Comparison of ENCODE assay signal across 8 mouse cellular contexts in genomic region chr2:79254588-79255191, GRCm38 (mm10). TPM values are rescaled to one million over a fixed set of nuclear protein-coding genes. Genes with fewer than 3 reads are reported as not detected.
A peak's percentile ranks its signal among the peaks of the same experiment; 100 is the strongest.
DNase-seq lines count a peak whose midpoint lies in the region; ATAC-seq and TF ChIP-seq lines count a peak whose summit lies in the region.

No protein-coding gene starts in this region.

- peaks cover 15% of the 10 kb centered on the region for H3K4me1 ChIP-seq in embryonic facial prominence, embryonic 14.5 days (ENCODE audit: control insufficient read depth, insufficient read depth, low read length)
- H3K4me1 ChIP-seq in hindbrain, postnatal 0 days (ENCODE audit: insufficient read depth, low read length): peaks cover 10% of the 10 kb centered on the region; the same call in 1 of the 2 replicates

- H3K79me2 ChIP-seq in macrophage (ENCODE audit: inconsistent target): peaks cover 34% of the 10 kb centered on the region

- no peaks in the 10 kb centered on the region for H3K9me3 ChIP-seq in embryonic facial prominence, embryonic 14.5 days (ENCODE audit: control insufficient read depth, low read length)
- no peaks in the 10 kb centered on the region for H3K9me3 ChIP-seq in hindbrain, postnatal 0 days (ENCODE audit: low read length)

- 58% methylated on average over 3 of the region's 3 CpGs for WGBS in embryonic facial prominence, embryonic 14.5 days
- WGBS in hindbrain, postnatal 0 days: 64% methylated on average over 3 of the region's 3 CpGs
- WGBS in macrophage (ENCODE audit: missing documents): 4% methylated on average over 3 of the region's 3 CpGs

- H3K36me3 ChIP-seq in embryonic facial prominence, embryonic 14.5 days (ENCODE audit: control insufficient read depth, insufficient read depth, low read length): no peaks in the 10 kb centered on the region
- H3K36me3 ChIP-seq in hindbrain, postnatal 0 days (ENCODE audit: insufficient read depth, low read length): no peaks in the 10 kb centered on the region
- no peaks in the 10 kb centered on the region for H3K36me3 ChIP-seq in macrophage (ENCODE audit: inconsistent target)

- TF ChIP-seq CTCF in hindbrain, postnatal 0 days (IDR thresholded peaks at IDR 0.05; ENCODE audit: low read depth): no peak
- no peak for TF ChIP-seq CTCF in left cerebral cortex, adult 2 months (IDR thresholded peaks at IDR 0.05)

- no peak for DNase-seq in frontal cortex, postnatal 14 days (ENCODE audit: low spot score in 2 of 2)
- no peak for DNase-seq in embryonic facial prominence, embryonic 14.5 days (ENCODE audit: low spot score)
- no peak for DNase-seq in hindbrain, postnatal 0 days (ENCODE audit: low spot score)
- DNase-seq in spleen, postnatal 36 days (ENCODE audit: low spot score in 2 of 2): peak; percentile 88 to 92
- DNase-seq in cerebellum, postnatal 36 days: no peak
- no peak for DNase-seq in left cerebral cortex, adult 2 months (ENCODE audit: extremely low spot score in 1 of 2, low spot score in 2 of 2)

- peak overlapping the region; percentile 39; the same call in 1 of the 2 replicates for H3K27ac ChIP-seq in embryonic facial prominence, embryonic 14.5 days (replicated peaks; ENCODE audit: low read depth, low read length)
- no peak overlapping the region for H3K27ac ChIP-seq in hindbrain, postnatal 0 days
- peak overlapping the region; percentile 98 for H3K27ac ChIP-seq in macrophage
- no peak overlapping the region for H3K27ac ChIP-seq in left cerebral cortex, adult 2 months

- ATAC-seq in frontal cortex, adult (ENCODE audit: low TSS enrichment): 0 out of 2 replicates have a peak, but pooled peaks have one; percentile 2
- ATAC-seq in embryonic facial prominence, embryonic 14.5 days (ENCODE audit: low read depth): 0 out of 2 replicates have a peak, but pooled peaks have one; percentile 2
- peak; percentile 50 for ATAC-seq in hindbrain, postnatal 0 days

- H3K27me3 ChIP-seq in embryonic facial prominence, embryonic 14.5 days (replicated peaks; ENCODE audit: control insufficient read depth, insufficient read depth, low read length): no peaks in the 10 kb centered on the region
- no peaks in the 10 kb centered on the region for H3K27me3 ChIP-seq in hindbrain, postnatal 0 days (ENCODE audit: insufficient read depth, low read length)

- peak overlapping the region; percentile 95 for H3K4me2 ChIP-seq in embryonic facial prominence, embryonic 14.5 days (ENCODE audit: low read depth, low read length)
- peak overlapping the region; percentile 91 for H3K4me2 ChIP-seq in hindbrain, postnatal 0 days (ENCODE audit: low read depth, low read length)

- peak overlapping the region; percentile 66; the same call in 1 of the 2 replicates for H3K9ac ChIP-seq in embryonic facial prominence, embryonic 14.5 days (ENCODE audit: low read depth, low read length)
- H3K9ac ChIP-seq in hindbrain, postnatal 0 days (replicated peaks; ENCODE audit: low read length): no peak overlapping the region

- intact Hi-C loops in left cerebral cortex, adult 2 months (cut with DNase I): loop anchor here (2.0 to 5.0 kb wide), 3 partner anchors 243 to 382 kb away; no protein-coding TSS in a partner anchor

- H3K4me3 ChIP-seq in embryonic facial prominence, embryonic 14.5 days (ENCODE audit: low read depth, low read length): peak overlapping the region; percentile 53
- H3K4me3 ChIP-seq in hindbrain, postnatal 0 days (ENCODE audit: low read length): peak overlapping the region; percentile 51
- H3K4me3 ChIP-seq in macrophage (ENCODE audit: inconsistent target): no peak overlapping the region
- H3K4me3 ChIP-seq in left cerebral cortex, adult 2 months: no peak overlapping the region; the same call in 1 of the 2 replicates

RNA-seq across cellular contexts. Expression of gene Itga4, which starts 0.5 kb away (rescaled TPM):
- polyA plus RNA-seq in embryonic facial prominence, embryonic 14.5 days (2014; fragmentation: Nextera tagmentation; extraction: Ambion mirVana): 14.1 TPM in 2 replicates
- total RNA-seq in hindbrain, postnatal 0 days (2014; rRNA removed): 4.5 and 5.0 TPM in 2 replicates
- polyA plus RNA-seq in hindbrain, postnatal 0 days (2015; fragmentation: Nextera tagmentation; extraction: Ambion mirVana): 1.9 and 2.0 TPM in 2 replicates
- 1,000 to 10,000 TPM in 4 of 26 experiments, 100 to 1,000 TPM in 22; 348 to 1,363 (median 744) TPM for total RNA-seq in macrophage (2018; cell fraction: chromatin; rRNA removed)
- 100 to 1,000 TPM in 17 of 26 experiments, 10 to 100 TPM in 9; 59.1 to 178 (median 108) TPM for total RNA-seq in macrophage (2018; cell fraction: cytosol; rRNA removed)
- 100 to 1,000 TPM; 212 to 623 (median 449) TPM for total RNA-seq in macrophage (2018; cell fraction: nucleus; rRNA removed)
- polyA plus RNA-seq in macrophage (2018): 37.5 to 78.1 TPM (median 68.0 TPM) in 3 replicates
- 10 to 100 TPM; 10.6 to 11.2 TPM for total RNA-seq in left cerebral cortex, adult 2 months (2021)

Comparison
In these comparisons a context has a peak if more than half of its experiments do, and no peak if none do; other contexts are left out.
1. DNase-seq: peak in spleen, postnatal 36 days (2 of 2); none in frontal cortex, postnatal 14 days (0 of 2), embryonic facial prominence, embryonic 14.5 days (single experiment), hindbrain, postnatal 0 days (single experiment), cerebellum, postnatal 36 days (0 of 2) and left cerebral cortex, adult 2 months (0 of 2).
2. H3K27ac ChIP-seq: peak in embryonic facial prominence, embryonic 14.5 days (single experiment) and macrophage (single experiment); none in hindbrain, postnatal 0 days (single experiment) and left cerebral cortex, adult 2 months (single experiment).
3. H3K4me3 ChIP-seq: peak in embryonic facial prominence, embryonic 14.5 days (single experiment) and hindbrain, postnatal 0 days (single experiment); none in macrophage (single experiment) and left cerebral cortex, adult 2 months (single experiment).
4. Peak in every context shown above with its lines, with median percentiles within 50 percentile points of each other: ATAC-seq.